Mouse (Mus musculus) left cerebral cortex, adult 2 months (tissue): ENCODE results near the gene Skp2. TPM values are rescaled to one million over a fixed set of nuclear protein-coding genes. Genes with fewer than 3 reads are reported as not detected.

Experiments used
- DNase-seq, 2 experiments: peaks; one replicate each; pipeline ENCODE4 v3.0.0; 2021 to 2022; ENCODE audit warnings: low spot score in 2 of 2, mixed read lengths in 1 of 2; ENCODE audit errors: extremely low spot score in 1 of 2
- H3K27ac ChIP-seq: fragments of 200-600 bp; 2 replicates; pipeline ENCODE4 v1.8.1; 2022
- H3K4me3 ChIP-seq: fragments of 200-600 bp; 2 replicates; pipeline ENCODE4 v1.8.1; 2022
- CTCF ChIP-seq: fragments of 200-600 bp; IDR thresholded peaks from 2 replicates; pipeline ENCODE4 v1.8.1; 2022; ENCODE audit warnings: antibody characterized with exemption, mild to moderate bottlenecking, moderate library complexity
- intact Hi-C: fragments of 180-260 bp; cut with DNase I; formaldehyde crosslinking; loops from one replicate; pipeline ENCODE4 v1.15.1; 2025
- total RNA-seq, 2 experiments: library from RNA; stranded (reverse); gene quantifications; 2 replicates each; pipeline ENCODE4 v1.2.3; 2021

Gene Skp2
- total RNA-seq, 2 experiments from 2014 or later, result 5.0 to 5.5 TPM

DNA sequence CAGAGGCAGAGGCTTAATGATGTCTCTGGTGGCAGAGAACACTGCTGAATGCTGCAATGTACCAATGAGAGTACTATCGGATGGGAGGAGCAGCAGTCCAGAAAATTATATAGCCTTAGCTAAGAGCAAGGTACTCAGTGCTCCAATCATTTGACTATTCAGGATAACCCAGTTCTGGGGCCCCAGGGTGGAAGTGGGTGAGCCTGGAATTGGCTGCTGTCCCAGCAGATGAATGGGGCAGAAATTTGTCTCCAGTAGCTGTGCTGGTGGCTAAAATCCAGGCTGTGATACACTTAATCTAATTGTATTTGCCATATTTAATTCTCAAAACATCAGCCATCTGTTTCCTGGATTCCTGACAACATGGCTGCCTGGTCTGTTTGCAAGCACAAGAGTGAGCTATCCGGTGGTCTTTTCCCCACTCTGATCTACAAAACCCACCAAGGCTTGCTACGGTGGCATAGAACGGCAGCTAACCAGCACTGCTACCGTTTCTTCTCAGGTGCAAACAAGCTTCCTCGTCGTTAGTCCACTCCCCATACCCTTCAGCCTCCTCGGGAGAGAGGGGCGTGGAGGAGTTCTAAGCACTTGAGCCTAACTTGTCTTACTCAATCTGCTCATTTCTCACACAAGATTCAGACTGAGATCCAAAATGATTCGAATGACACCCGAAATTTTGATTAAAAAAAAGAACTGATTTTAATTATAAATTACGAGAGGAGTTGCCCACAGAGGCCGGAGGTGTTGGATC lies 22.4 kb downstream of the Skp2 start:
- Histone ChIP-seq H3K4me3 (no peak overlapping the region), H3K27ac (no peak overlapping the region)
- DNase-seq, result no peak
- intact Hi-C loops, result no loop called here
- TF ChIP-seq CTCF, result no peak

DNA sequence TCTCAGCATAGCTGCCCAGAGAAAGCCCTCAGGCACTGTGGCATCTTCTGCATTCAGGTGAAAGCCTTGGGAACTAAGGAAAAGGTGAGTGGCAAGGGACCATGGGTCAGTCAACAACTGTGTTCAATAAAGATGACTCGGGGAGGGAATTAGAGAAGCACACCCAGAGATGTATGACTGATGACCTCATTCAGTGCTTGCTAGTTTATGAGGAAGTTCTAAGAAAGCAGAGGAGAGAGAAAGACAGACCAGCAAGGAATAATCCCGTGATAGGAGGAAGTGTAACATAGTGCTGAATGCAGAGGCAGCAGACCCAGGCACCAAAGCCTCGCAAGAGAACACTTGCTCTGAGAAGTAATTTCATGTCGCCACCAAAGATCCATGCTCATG lies 23.7 kb downstream of the Skp2 start:
- Histone ChIP-seq H3K4me3 (no peak overlapping the region), H3K27ac (peak overlapping the region; percentile 7; the same call in 1 of the 2 replicates)
- intact Hi-C loops, result no loop called here
- no peak for DNase-seq
- no peak for TF ChIP-seq CTCF

DNA sequence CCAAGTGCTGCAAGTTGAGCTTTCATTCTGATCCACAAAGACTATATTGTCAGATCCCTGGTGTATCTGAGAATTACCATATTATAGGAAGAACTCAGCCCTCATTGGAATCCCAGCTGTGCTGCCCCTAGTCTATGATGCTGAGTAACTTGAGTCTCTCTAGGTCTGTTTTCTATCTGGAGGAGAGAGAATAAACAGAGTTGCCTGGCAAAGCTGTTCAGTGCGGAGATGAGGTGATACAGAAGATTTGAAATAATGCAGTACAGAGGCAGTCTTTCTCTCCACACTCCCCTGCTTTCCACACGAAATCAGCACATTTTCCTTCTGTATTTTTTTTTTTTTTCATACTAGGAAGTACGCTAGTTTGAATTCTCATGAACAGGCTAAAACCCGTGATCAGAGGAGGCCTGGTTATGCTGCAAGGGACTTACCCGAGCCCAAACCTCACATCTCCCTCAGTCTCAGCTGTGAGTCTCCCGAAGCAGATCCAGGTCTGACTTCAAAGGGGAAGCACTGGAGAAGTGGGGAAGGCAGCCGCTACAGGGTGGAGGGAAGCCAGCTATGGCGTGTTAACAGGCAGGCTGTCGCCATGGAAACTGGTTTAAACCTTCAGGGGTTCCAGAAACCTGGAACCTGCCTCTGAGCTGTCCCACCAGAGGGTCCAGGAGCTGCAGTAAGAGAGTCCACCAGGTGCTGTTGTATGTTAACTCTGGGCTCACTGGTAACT lies 24.3 kb downstream of the Skp2 start:
- DNase-seq, result no peak
- intact Hi-C loops, result no loop called here
- TF ChIP-seq CTCF, result no peak
- no peak overlapping the region for H3K4me3 ChIP-seq
- peak overlapping the region; percentile 7; the same call in 1 of the 2 replicates for H3K27ac ChIP-seq

DNA sequence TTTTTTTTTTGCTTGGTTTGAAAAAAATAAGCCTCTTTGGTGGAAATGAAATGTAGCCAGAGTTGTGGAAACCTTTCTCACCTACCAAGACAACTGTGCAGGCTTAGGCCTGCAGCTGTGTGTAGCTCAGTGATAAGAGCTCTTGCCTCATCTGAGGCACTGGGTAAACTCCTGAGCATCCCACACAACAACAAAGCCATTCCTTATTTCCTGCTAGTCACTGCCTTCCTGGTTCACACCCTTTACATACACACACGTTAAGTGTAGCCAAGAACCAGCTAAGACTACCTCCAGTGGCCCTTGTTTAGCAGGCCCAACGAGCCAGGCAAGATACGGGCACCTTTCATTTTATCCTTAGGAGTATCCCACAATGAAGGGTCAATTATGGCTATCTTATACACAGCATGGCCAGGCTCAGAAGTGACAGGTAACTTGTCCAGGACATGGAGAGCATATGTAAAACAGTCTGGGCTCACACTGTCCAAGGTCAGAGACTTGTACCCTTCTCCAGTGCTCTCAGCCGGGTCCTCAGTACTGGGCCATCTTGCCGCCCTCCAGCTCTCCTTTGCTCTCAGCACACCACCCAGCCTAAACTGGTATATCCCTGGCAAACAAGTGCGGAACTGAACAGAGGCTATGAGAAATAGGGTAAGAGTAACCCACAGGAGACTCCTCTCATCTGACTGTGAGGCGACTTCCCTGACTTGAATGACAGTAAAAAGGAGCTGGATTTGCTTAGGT lies 28.0 kb downstream of the Skp2 start:
- TF ChIP-seq CTCF, result no peak
- intact Hi-C loops, result no loop called here

DNA sequence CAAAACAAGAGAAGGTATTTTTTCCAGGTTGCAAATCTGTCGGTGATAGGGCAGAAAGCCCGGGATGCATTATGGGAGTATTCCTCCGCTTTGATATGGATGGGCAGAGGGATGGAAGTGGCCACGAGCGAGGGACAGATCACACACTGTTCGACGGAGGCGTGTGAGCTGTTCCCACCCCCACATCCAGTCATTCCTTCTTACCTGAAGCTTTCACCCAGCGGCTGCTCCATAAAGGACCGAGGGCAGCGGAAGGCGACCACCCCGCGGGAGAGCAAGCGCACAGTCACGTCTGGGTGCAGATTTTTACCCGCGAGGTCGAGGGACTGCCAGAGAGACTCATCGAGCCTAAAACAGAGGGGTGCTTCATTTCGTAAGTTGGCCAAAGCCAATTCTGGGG lies 30.4 kb downstream of the Skp2 start:
- TF ChIP-seq CTCF, result no peak
- Histone ChIP-seq H3K27ac (no peak overlapping the region), H3K4me3 (no peak overlapping the region)
- no peak for DNase-seq
- intact Hi-C loops, result no loop called here

More for the DNA sequence above, 28.0 kb downstream of the Skp2 start:
- Histone ChIP-seq H3K27ac (no peak overlapping the region), H3K4me3 (no peak overlapping the region)
- no peak for DNase-seq

- Histone ChIP-seq H3K27ac (no peak overlapping the region), H3K4me3 (no peak overlapping the region)
- no peak for TF ChIP-seq CTCF
- DNase-seq, result no peak
- intact Hi-C loops, result no loop called here
Measured at GRCm38 (mm10) chr15:9122989-9123388, 32.2 kb downstream of the Skp2 start.

DNA sequence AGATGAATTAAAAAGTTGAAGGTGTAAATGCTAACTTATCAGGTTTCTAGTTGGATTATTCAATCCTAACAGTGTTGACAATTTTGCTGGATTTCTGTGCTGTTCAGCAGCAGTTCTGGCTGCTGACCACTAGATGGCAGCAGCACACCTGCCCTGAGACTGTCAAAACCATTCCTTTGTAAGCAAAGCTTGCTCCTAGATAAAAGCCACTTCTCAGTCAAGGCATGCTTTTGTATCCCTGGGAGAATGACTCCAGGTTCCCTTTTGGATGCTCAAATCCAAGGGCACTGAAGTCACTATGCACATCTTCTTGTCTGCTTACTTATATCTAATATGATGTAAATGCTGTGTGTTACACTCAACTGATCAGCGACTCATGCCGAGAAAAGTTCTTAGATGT lies 35.1 kb downstream of the Skp2 start:
- intact Hi-C loops, result no loop called here
- DNase-seq, result peak; percentile 42 to 43
- Histone ChIP-seq H3K27ac (no peak overlapping the region), H3K4me3 (no peak overlapping the region)
- TF ChIP-seq CTCF, result peak; percentile 100

DNA sequence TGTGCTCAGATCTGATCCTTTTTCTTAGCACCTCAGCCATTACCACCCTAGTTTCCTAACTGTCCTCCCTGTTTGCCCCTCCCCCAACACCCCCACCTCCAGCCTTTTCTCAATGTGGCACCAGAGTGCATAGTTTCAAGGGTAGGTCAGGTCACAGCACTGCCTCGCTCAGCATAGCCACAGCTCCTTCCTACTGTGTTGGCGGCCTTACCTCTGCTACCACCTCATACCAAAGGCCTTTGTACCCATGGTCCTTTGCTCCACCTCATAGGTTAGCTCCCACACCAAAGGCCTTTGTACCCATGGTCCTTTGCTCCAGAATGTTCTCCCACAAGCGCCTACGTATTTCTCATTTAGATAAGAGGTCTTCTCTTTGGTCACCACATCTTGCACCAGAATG lies 36.4 kb downstream of the Skp2 start:
- intact Hi-C loops, result no loop called here
- Histone ChIP-seq H3K27ac (no peak overlapping the region), H3K4me3 (no peak overlapping the region)
- TF ChIP-seq CTCF, result no peak
- DNase-seq, result no peak

DNA sequence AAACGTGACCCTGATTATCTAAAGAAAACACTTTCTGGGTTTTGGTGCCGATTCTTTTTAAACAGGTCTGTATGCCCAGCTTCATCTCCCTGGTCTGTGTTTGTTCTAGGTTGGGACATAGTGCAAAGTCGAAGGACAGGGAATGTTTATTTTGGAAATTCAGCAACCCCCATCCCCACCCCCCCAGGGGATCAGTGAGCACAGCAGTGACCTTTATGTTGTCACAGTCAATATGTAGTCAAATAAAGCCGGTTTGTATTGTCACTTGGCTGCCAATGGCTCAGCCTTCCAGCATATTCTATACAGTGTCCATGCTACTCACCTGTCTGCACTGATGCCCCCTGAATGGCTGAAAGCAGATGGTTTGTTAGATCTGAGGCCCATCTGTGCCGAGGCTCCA lies 40.6 kb downstream of the Skp2 start:
- H3K27ac ChIP-seq, result no peak overlapping the region
- no peak for TF ChIP-seq CTCF
- DNase-seq, result no peak
- H3K4me3 ChIP-seq, result no peak overlapping the region
- intact Hi-C loops, result no loop called here

DNA sequence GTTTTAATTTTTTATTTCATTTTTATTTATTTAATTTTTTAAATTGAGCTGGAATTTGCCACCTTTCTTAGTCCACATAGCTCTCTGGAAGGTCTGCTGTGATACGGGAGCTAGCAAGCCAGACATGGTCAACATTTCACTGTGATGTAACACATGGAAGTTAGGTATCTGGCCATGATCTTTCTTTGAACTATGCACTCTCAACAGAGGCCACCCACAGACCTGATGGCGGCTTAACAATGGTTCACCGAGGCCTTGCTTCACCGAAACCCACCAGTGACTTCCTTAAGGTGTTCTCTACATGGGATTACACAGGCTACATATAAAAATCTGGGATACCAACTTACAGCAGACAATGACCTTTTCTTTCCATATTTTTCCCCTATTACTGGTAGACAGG lies 41.1 kb downstream of the Skp2 start:
- no peak for TF ChIP-seq CTCF
- H3K4me3 ChIP-seq, result no peak overlapping the region
- intact Hi-C loops, result no loop called here
- no peak overlapping the region for H3K27ac ChIP-seq
- no peak for DNase-seq

GRCm38 (mm10) chr15:9113556-9113955 lies 41.7 kb downstream of the Skp2 start:
- DNase-seq, result no peak
- no peak for TF ChIP-seq CTCF
- no peak overlapping the region for H3K4me3 ChIP-seq
- intact Hi-C loops, result no loop called here
- H3K27ac ChIP-seq, result no peak overlapping the region

DNA sequence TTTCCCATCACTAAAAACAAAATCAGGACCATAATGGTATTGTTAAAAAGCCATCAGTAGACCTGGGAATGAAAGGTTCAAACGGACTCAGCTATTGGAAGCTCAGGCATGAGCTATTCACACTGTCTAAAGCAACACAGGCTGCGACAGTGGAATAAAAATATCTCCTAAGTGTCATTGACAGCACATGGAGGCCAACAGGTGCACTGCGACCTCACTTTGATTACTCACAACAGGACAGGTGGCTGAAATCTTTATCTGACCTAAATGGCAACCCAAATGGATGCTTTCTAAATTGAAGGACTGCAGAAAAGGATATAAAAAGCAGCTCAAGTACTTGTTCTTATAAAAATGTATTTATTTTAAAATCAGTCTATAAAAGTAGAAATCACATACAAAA lies 43.6 kb downstream of the Skp2 start:
- Histone ChIP-seq H3K27ac (no peak overlapping the region), H3K4me3 (no peak overlapping the region)
- DNase-seq, result no peak
- intact Hi-C loops, result no loop called here
- TF ChIP-seq CTCF, result no peak
